Mouse (Mus musculus): ENCODE data around the gene Mfsd8.
"Not testable (repeated sequence)": the region's sequence is repeated elsewhere in the genome, so short reads cannot be mapped to it uniquely, and the experiment has no call there.

- not testable (repeated sequence) for TF ChIP-seq CTCF (IDR thresholded peaks at IDR 0.05; ENCODE audit: borderline replicate concordance, insufficient read depth, low read length); POLR2A (IDR thresholded peaks at IDR 0.05; ENCODE audit: low read depth, low read length)
Measured at GRCm38 (mm10) chr3:40845521-40845920, 1.2 kb downstream of the Mfsd8 start.

Data from embryonic fibroblast, embryonic 13.5 days (primary cell).